Mouse (Mus musculus): ENCODE data around the gene Apobec3.
"Not testable (repeated sequence)": the region's sequence is repeated elsewhere in the genome, so short reads cannot be mapped to it uniquely, and the experiment has no call there.

Apobec3 gene

DNA sequence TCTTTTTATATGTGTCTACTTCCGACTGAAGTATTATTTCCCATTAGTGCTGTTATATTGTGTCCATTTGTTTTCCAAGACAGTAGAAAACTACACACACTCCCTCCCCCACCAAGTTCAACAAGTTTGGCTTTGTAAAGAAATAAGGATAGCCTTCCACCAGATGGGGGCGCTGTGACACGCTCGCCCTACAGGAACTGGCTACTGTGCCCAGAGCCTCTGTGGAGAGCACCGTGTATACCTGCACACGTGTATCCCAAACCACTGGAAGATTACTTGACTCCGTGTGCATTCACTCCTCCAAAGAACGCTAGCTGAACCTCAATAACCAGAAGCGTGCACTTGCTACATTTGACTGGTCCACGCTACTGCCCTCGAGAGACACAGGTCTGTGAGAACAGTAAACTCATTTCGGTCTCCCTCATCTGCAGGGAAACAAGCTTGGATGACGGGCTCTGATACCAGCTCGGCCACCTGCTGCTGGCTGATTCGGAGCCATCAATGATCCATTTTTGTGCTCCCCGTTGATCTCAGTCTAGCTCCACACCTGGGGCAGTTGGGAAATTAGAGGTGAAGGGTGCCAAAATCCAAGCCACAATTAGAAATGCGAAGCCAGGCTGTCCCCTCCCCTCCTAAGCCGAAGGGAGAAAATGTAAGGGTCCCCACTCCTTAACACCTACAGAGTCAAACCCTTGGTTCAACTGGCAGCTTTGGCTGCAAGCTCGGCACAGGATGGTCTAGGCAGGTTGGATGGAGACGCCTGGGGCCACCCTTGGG is at the start of gene Apobec3:
Gene Apobec3 (plus strand): TSS at position 224 of the 777 bp plus-strand sequence.
- DNase-seq, result peak; percentile 73

DNA sequence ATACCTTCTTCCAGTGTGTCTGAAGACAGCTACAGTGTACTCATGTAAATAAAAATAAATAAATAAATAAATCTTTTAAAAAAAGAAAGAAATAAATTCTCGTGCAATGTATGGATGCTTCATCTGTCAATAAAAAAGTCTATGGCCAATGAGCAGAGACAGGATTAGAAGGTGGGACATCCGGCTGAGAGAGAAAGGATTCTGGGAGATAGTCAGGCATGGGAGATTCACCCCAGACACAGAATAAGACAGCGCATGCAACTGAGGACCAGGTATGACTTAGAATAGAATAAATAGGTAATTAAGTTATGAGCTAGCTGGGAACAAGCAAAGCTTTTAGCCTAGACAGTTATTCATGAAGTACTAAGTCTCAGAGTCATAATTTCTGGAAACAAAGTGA is 48.5 kb upstream of the Apobec3 start:
- DNase-seq, result no peak

DNA sequence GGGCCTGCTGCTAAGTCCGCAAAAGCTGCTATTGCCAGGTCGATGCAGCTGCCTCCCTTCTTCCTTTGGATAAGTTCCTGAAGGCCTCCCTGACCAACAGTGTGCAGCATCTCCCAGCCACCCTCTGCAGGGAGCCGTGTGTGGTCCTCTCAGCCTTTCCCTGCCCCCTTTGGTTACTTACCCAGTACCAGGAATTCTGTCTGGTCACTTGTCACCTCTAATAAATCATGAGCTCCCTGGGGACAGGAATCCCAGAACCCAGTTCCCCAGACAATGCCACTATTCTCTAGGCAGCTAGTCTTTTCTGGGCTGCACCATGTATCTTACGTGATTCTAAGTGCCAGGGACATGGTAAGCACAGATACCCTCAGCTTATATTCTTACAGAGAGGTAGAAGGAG is 45.5 kb upstream of the Apobec3 start:
- DNase-seq, result no peak

DNA sequence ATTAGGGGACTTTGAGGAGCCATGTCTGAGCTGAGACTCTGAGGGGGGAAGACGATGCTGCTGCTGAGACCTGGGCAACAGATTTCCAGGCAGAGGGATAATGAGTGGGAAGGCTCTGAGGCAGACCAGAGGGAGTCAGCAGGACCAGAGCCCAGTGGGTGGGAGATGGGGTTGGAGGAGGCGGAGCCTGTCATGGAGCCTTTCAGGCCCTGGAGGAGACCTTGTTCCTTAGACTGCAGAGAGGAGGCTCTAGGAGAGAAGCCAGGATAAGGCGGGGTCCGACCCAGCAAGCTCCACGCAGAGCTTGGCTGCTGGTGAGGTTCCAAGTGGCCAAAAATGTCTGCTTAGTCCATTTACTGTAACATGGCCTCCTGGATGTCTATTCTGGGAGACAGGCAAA is 44.4 kb upstream of the Apobec3 start:
- no peak for DNase-seq

DNA sequence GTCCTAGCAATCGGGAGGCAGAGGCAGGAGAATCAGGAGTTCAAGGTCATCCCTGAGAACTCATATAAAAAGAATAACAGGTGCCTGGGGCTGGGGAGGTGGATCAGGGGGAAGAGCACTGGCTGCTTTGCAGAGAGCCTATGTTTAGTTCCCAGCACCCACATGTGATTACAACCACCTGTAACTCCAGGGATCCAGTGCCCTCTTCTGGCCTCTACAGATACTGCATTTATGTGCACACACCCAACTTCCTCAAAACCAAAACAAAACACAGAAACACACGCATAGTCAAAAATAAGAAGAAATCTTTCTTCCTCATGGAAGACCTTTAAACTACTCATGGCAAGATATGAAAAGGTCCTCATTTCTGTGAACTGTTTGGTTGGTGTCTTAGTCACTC is 41.3 kb upstream of the Apobec3 start:
- no peak for DNase-seq

DNA sequence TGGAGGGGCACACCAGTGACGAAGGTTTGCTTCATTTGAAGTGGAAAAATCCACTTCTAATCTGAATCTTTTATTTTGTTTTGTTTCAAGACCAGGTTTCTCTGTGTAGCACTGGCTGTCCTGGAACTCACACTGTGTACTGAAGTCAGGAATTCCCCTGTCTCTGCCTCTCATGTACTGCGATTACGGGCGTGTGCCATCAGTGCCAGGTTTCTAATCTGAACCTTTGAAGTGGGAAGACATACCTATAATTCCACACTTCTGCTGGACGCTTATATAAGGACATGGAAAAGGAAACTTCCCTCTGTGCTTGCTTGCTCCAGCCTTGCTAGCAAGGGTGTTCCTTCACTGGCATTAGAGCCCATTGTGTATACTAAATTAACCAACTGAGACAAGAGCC is 32.5 kb upstream of the Apobec3 start:
- DNase-seq, result no peak

DNA sequence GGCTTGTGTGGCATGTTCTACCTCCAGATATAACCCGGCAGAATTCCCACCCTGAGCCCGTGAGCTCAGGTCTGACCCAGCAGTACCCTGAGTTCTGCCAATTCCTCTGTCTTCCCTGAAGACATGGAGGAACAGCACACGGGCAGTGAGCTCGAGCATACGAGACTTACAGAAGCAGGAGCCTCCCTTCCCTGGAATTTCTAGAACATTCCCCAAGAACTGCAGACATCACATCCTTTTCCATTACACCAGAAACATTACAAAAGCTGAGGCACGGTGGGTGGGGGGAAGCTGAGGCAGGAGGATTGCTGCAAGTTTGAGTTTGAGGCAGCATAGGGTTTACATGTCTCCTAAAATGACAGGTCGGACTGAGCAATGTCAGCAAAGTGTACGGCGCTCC is 31.6 kb upstream of the Apobec3 start:
- no peak for DNase-seq

DNA sequence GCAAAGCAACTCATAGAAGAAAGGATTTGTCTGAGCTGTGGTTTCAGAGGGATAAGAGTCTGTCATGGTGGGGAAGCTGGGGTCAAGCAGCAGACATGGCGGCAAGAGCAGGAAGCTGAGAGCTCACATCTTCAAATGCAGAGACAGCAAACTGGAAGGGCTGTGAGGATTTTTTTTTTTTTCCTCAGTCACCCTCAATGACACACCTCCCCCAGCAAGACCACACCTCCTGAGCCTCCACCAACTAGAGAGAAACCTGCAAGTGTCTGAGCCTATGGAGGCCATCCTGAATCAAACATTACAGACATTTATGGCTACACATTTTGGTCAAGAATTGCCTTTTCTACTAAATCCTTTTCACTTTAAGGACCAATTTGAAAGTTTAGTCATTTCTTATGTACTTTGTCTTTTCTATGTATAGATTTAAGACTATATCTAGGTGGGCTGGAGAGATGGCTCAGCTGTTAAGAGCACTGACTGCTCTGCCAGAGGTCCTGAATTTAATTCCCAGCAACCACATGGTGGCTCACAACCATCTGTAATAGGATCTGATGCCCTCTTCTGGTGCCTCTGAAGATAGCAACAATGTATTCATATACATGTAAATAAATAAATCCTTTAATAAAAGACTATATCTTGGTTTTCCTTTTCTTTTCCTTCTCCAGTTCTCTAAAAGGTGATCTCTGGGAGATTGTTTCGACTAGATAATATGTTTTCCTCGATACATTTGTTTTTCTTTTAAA is 24.0 kb upstream of the Apobec3 start:
- DNase-seq, result no peak

DNA sequence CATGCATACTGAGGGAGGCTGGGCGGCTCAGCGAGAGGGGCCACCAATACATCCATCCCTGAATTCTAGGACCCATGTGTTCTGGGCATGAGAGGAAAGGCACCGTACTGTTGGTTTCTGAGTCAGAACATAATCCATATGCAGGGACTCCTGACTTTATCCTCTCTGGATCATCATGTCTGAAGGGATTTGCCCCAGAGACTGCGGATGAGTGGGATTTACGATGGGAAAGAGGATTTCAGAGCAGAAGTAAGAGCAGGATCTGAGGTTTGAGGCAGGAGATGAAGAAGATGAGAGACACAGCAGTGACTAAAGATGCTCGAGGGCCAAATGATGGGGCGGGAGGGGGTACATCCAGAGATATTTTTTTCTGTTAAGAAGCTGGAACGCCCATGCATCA is 17.9 kb upstream of the Apobec3 start:
- DNase-seq, result no peak

DNA sequence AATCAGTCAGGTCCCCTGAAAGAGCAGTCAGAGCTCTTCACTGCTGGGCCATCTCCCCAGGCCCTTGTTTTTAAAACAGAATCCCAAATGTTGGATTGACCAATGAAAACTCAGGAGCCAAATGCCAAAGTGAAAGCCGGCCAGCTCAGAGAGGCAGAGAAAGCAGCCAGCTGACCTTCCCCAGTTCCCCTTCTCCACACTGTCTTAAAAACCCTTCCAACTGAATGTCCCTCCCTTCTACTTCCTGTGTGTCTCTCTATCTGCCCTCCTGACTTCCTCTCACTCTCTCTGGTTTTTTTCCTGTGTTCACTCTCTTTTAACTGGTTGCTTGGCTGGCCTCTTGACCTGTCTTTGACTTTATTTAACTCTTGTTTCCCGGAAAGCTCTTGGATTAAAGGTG is 17.5 kb upstream of the Apobec3 start:
- no peak for DNase-seq

DNA sequence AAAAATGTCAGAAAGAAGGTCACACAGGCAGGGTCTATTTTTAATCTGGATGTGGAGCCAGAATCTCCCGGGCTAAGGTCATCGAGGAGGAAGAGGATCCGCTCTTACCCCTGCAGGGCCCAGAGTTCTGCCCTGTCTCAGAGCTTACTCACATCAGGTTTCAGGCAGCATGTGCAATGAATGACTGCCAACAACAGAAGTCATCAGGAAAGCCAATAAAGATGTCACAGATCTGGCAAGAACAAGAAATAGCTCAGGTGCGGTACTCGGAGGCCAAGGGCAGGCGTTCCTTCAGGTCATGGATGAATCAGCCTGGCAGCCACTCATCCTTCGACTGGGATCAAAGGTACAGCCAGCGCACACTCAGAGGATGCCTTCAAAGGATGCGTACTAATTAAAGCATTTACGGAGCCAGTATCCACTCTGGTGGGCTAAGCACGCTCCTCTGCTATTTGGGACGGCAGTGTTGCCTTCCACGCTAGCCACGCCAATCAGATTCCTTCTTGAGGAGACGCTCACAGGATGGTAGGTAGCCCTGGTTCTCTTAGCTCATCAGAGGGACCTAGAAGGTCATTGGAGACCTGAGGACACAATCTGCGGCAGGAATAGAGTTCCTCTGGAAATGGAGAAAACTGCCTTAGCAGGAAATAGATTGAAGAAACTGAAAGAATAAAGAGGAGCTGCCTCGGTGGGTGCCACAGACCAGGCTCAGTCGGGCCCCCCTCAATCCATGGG is 16.0 kb upstream of the Apobec3 start:
- no peak for DNase-seq

DNA sequence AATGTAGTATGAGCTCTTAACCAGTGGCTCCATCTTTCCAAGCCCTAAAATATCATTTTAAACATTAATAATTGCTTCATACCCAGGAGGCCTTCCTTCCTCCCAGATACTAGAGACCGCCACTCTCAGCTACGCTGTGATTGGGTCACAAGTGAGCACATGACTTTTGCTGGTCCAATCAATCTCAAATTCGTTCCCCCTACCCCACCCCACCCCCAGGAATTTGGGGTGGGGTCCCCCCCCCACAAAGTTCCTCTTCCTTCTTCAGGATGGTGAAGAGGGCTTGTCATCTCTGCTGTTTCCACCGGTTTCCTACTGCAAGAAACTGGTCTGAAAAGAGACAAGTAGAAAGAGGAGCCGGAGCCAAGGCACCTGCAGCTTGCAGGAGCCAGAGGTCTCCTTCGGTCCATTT is 12.7 kb upstream of the Apobec3 start:
- DNase-seq, result peak; percentile 58

DNA sequence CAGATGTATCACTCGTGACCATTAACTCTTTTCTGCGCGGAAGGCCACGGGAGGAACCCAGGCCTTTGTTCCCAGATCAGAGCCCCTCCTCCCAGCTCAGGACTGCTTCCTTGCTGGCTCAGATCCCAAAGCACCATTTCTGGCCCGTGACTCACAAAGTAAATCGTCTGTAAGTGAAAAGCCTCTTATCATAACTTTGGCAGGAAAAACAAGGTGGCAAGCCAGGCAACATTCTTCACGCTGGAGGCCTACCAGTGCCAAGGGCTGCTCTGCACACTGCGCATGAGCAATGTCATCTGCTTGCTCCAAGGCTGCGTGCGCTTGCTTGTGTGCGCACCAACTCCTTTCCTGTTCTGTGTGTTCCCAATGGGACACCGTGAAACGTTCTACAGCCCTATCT is 12.1 kb upstream of the Apobec3 start:
- peak; percentile 90 for DNase-seq

DNA sequence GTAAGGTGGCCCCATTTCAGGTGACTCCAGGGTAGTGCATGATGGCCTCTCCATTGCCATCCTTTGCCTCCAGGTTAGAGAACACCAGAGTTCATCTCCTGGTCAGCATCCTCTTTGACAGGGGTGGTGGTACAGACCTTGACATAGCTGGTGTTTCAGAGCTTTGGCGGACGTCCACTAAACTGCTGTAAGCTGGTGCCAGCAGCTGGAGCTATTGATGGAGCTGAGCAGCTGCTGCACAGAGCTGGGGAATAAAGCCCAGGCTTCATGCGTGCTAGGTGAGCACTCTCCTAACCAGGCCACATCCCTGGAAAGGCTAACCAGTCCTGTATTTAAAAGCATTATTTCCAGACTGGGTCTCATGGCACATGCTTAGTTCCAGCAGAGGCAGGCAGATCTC is 11.0 kb upstream of the Apobec3 start:
- DNase-seq, result no peak

DNA sequence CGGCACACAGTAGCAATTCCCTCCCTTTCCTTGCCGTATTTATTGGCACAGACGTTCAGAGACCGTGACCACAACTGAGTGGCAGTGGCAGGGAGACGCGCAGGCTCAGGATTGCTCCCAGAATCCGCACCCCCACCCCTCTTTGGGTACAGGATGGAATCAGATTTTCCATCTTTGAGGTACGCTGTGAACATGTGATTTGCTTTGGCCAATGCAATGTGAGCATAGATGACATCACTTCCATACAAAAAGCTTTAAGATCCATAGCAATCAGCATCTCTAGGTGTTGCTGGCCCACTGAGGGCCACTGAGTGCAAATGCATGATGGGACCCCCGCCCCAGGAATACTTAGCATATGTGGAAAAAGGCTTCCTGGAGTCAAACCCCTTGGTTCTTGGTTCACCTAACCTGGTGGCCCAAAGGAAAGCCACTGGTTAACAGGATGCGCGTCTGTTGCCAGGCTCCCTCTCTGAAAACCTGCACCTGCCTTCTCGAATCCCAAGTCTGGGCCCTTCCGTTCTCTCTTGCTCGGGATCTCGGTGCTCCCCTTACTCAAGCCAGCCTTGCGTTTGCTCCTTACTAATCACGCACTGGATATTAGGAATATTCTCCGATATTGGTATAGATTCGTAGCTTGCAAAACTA is 8.7 kb upstream of the Apobec3 start:
- no peak for DNase-seq

DNA sequence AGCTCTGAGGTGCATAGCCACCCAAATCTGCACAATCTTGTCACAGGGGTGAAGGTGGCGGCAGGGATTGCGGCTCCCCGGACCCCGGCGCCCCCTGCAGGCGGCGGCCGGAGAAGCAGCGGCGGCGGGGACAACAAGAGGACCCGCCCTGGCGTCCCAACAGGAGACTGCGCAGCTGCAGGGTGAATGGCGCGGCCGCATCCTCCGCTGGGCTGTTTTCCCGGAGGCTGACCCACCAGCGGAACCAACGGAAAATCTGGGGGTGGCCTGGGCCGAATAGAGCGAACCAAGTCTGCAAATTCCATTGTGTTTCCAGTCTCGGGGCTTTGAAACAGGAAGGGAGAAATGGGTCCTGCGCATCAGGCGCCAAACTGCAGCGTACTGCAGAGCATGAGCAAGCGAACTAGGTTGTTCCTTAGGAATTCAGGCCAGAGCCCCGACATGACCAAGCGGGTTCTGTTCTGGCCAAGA is 8.1 kb upstream of the Apobec3 start:
- peak; percentile 95 for DNase-seq

DNA sequence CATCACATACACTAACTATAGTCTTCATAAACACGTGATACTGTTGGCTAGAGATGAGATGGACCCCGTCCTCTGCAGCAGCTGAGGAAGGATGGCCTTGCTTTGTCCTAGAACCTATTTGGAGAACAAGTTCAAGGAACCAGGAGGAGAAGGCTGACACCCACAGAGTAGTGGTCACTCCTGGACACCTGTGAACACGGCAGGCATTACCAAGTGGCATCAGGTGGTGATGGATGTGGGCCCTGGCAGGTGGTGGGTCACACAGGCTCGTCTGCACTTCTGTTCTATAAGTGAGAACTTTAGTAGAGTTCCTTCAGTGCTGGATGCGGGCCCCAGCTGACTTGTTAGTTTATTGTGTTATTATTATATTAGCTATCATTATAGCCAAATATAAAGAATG is 6.6 kb upstream of the Apobec3 start:
- DNase-seq, result no peak

DNA sequence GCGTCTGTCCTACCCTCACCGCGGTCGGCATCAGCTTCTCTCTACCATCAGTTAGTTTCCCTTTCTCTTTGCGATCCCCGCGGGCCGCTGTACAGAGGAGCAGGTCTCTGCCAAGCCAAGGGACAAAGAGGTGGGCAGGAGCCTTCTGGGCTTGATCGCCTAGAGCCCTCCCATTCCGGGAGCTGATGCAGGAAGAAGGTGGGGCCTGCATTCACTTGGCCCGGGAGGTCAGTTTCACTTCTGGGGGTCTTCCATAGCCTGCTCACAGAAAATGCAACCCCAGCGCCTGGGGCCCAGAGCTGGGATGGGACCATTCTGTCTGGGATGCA is 718 bp downstream of the Apobec3 start:
- DNase-seq, result peak; percentile 79

DNA sequence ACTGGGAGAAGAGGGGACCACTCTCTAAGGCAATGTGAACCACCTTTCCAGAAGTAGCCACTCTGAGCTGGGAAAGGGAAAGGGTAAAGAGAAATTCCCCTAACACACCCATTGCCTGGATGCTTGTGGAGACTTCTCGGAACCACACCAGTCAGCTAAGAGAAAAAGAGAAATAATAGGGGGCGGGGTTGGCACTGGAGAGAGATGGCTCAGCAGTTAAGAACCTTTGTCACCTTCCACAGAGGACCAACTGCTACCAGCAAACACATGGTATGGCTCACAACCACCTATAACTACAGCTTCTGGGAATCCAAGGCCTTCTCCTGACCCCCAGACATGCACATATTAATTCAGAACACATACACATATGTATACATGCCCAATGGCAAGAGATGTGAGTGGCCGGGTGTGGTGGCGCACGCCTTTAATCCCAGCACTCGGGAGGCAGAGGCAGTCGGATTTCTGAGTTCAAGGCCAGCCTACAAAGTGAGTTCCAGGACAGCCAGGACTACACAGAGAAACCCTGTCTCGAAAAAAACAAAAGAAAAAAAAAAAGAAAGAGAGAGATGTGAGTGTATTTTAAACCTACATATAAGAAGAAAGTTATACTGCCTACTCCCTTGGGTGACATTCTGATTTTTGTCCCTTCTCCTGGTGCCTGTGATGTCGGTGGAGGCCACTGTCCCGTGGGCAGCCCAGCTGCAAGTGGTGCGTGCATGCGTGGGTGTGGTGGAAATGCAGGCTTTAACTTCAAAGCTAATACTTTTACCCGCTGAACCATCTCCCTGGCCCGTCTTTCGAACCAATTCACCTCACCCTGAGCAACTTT is 1.8 kb downstream of the Apobec3 start:
- no peak for DNase-seq

DNA sequence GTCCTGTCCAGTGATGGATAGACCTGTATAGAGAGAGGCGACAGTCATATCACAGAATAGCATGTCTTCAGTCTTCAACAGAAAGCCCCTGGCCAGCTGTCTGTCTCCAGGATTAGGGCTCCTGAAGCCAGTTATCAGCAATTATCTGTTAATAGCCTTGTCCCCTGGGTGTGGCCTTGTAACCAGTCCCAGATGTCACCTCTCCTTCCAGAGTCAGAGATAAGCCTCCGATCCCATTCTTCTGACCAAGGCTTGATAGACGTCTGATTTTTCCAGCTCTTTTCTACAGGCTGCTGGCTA is 2.3 kb downstream of the Apobec3 start:
- no peak for DNase-seq

DNA sequence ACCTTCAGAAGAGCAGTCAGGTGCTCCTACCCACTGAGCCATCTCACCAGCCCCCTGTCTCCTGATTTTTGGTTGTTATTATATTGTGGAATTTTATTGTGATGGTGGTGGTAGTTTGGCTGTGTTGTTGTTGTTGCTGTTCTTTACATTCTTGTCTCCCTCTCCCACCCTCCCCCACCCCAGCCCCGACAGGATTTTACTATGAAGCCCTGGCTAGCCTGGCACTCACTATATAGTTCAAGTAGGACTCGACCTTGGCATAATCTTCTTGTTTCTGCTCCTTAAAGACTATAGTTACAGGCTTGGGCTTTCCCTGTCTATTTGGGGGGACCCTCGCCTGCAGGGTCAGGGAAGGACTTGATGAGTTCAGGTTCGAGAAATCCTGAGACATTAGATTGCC is 2.9 kb downstream of the Apobec3 start:
- no peak for DNase-seq

DNA sequence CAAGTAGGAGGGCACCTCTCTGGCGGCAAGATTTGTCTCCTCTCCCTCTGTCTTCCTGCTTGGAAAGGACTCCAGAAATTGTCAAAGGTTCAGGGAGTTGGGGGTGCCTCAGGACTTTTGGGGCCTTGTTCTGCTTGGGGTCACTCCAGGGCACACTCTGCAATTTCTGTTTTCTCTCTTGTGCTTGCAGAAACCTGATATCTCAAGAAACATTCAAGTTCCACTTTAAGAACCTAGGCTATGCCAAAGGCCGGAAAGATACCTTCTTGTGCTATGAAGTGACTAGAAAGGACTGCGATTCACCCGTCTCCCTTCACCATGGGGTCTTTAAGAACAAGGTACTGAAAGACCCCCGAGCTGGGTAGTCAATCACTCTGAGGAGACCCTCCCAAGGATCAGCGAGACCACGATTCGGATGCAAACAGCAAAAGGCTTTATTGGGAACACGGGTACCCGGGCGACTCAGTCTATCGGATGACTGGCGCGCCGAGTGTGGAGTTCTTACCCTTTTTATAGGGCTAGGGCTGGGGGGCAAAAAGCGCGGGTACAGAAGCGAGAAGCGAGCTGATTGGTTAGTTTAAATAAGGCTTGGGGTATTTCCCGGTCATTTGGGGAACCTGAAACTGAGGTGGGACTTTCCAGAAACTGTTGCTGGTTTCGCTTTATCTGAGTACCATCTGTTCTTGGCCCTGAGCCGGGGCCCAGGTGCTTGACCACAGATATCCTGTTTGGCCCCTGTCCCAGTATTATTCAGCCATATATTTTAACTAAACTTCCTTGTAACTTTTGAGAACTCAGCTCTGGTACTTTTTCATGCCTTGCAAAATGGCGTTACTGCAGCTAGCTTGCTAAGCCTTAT is 4.0 kb downstream of the Apobec3 start:
- not testable (repeated sequence) for DNase-seq

Data from kidney, postnatal 14 days (tissue).